Mouse (Mus musculus) embryonic fibroblast, embryonic 13.5 days (primary cell): ENCODE data around the gene Cenpu. TPM values are rescaled to one million over a fixed set of nuclear protein-coding genes. Genes with fewer than 3 reads are reported as not detected.

Source experiments
- H3K27ac ChIP-seq: 2 replicates; pipeline ENCODE4 v1.5.1; 2012; ENCODE audit warnings: low read length, control low read depth, inconsistent platforms; ENCODE audit not compliant: insufficient read depth
- H3K4me1 ChIP-seq: 2 replicates; pipeline ENCODE4 v1.6.1; 2011; ENCODE audit warnings: low read length; ENCODE audit not compliant: control insufficient read depth, insufficient read depth
- H3K4me3 ChIP-seq: 2 replicates; pipeline ENCODE4 v1.5.1; 2011; ENCODE audit warnings: mild to moderate bottlenecking, control low read depth, low read length; ENCODE audit not compliant: insufficient read depth
- CTCF ChIP-seq: IDR thresholded peaks from 2 replicates; pipeline ENCODE4 v1.5.1; 2011; ENCODE audit warnings: mild to moderate bottlenecking, control low read depth, low read length, moderate library complexity, borderline replicate concordance; ENCODE audit not compliant: insufficient read depth
- POLR2A ChIP-seq: IDR thresholded peaks from 2 replicates; pipeline ENCODE4 v1.6.1; 2011; ENCODE audit warnings: low read depth, mild to moderate bottlenecking, control low read depth, low read length, moderate library complexity
- polyA plus RNA-seq: library from polyadenylated mRNA; stranded (reverse); fragments of >200 nt; gene quantifications from 2 replicates; pipeline ENCODE4 v1.2.4, GENCODE M21; 2011; ENCODE audit warnings: low read depth; ENCODE audit not compliant: missing spikeins, insufficient read length

The Cenpu gene
- polyA plus RNA-seq, 1 experiment = 14.0 TPM

DNA sequence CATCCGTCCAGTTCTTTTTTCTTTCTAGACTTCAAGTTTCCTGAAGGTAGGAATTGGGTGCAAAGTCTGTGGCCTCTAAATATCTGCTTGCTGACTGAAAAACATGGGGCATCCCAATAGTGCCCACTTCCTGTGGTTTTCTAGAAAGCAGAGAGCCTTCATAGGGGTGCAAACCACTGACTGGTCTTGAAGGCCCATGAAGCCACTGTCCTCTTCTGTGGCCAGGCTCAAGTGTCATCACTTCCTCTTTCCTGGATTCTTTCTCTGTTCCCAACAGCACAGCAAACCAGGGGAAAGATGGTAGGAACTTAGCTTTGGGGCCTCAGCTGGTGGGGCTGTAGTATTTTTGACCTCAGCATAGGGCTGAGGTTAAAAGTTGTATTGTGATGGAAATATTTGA, 76.8 kb downstream of the Cenpu start:
- Histone ChIP-seq H3K4me1 (peaks cover 15% of the 10 kb centered on the region), H3K4me3 (no peak overlapping the region), H3K27ac (no peak overlapping the region)
- TF ChIP-seq CTCF (no peak), POLR2A (no peak)

Other genes starting within 250 kb of the Cenpu start
- gene Acsl1, start 81.0 kb upstream of the Cenpu start, polyA plus RNA-seq = 10.1 and 12.7 TPM in 2 replicates
- 19.9 and 20.5 TPM in 2 replicates for gene Primpol, start 65.2 kb downstream of the Cenpu start, polyA plus RNA-seq
- gene Casp3, start 65.3 kb downstream of the Cenpu start, polyA plus RNA-seq = 49.5 and 55.5 TPM in 2 replicates
- 33.0 and 33.2 TPM in 2 replicates for gene Irf2, start 187.7 kb downstream of the Cenpu start, polyA plus RNA-seq